Mouse (Mus musculus) hindbrain, embryonic 10.5 days (tissue): ENCODE measurements at regions not wholly inside any gene's neighbourhood (a gene's known extent, or its start where the extent isn't known, plus 50 kb on each side); places are given as distances from the start of the nearest gene placed in this dataset.

Experiments used
- DNase-seq: peaks from one replicate; pipeline ENCODE4 v3.0.0-alpha.2; 2017; ENCODE audit warnings: low spot score
- H3K27ac ChIP-seq: fragments of 300-500 bp; sonication (generic); 2 replicates; pipeline ENCODE4 v1.5.1; 2016; ENCODE audit warnings: mild to moderate bottlenecking, moderate library complexity
- H3K27me3 ChIP-seq: fragments of 300-500 bp; sonication (generic); 2 replicates; pipeline ENCODE4 v1.6.1; 2016; ENCODE audit warnings: mild to moderate bottlenecking; ENCODE audit not compliant: poor library complexity, insufficient read depth, severe bottlenecking
- H3K36me3 ChIP-seq: fragments of 300-500 bp; sonication (generic); 2 replicates; pipeline ENCODE4 v1.6.1; 2016; ENCODE audit warnings: mild to moderate bottlenecking, moderate library complexity
- H3K4me1 ChIP-seq: fragments of 300-500 bp; sonication (generic); replicated peaks from 2 replicates; pipeline ENCODE4 v1.6.1; 2016; ENCODE audit warnings: mild to moderate bottlenecking
- H3K4me3 ChIP-seq: fragments of 300-500 bp; sonication (generic); 2 replicates; pipeline ENCODE4 v1.5.1; 2016; ENCODE audit warnings: mild to moderate bottlenecking, moderate library complexity
- H3K9me3 ChIP-seq: fragments of 300-500 bp; sonication (generic); 2 replicates; pipeline ENCODE4 v1.6.1; 2016; ENCODE audit warnings: mild to moderate bottlenecking, moderate library complexity
- WGBS: fragments of 180-500 bp; shearing (Covaris S2); methylation state at CpG from one replicate; pipeline ENCODE4 v1.1.7; 2016; 5-methylcytosine and 5-hydroxymethylcytosine counted together

GRCm38 (mm10) chr13:117508746-117509145 is 93.4 kb upstream of the Hcn1 start:
- Histone ChIP-seq H3K4me1 (no peaks in the 10 kb centered on the region), H3K27ac (no peak overlapping the region)
- 92% methylated on average over 4 of the region's 4 CpGs for WGBS

GRCm38 (mm10) chr13:117550108-117550507 is 52.0 kb upstream of the Hcn1 start:
- H3K4me3 ChIP-seq = no peak overlapping the region
- WGBS = 40% methylated on average over 3 of the region's 3 CpGs
- H3K9me3 ChIP-seq = no peaks in the 10 kb centered on the region
- DNase-seq = peak; percentile 27
- no peaks in the 10 kb centered on the region for H3K4me1 ChIP-seq
- H3K36me3 ChIP-seq = no peaks in the 10 kb centered on the region
- H3K27me3 ChIP-seq = no peaks in the 10 kb centered on the region
- H3K27ac ChIP-seq = no peak overlapping the region

More at GRCm38 (mm10) chr13:117508746-117509145, 93.4 kb upstream of the Hcn1 start:
- H3K4me3 ChIP-seq = no peak overlapping the region
- no peak for DNase-seq
- no peaks in the 10 kb centered on the region for H3K27me3 ChIP-seq
- H3K9me3 ChIP-seq = no peaks in the 10 kb centered on the region
- no peaks in the 10 kb centered on the region for H3K36me3 ChIP-seq
